Mouse (Mus musculus) G1E (cell line): ENCODE results near the gene Mllt3.

Experiments
- CTCF ChIP-seq: IDR thresholded peaks from 2 replicates; pipeline ENCODE4 v1.5.1; 2012; ENCODE audit warnings: low read depth, low read length, inconsistent platforms, mixed read lengths
- GATA1 ChIP-seq: IDR thresholded peaks from 2 replicates; pipeline ENCODE4 v1.6.1; 2012; ENCODE audit warnings: borderline replicate concordance, low read length, inconsistent platforms, mixed read lengths
- POLR2AphosphoS5 ChIP-seq: IDR thresholded peaks from 2 replicates; pipeline ENCODE4 v1.6.1; 2012; ENCODE audit warnings: low read depth, low read length, inconsistent platforms; ENCODE audit not compliant: insufficient replicate concordance
- TAL1 ChIP-seq: conservative IDR thresholded peaks from 2 replicates; pipeline ENCODE4 v1.6.1; 2012; ENCODE audit warnings: low read depth, low read length, inconsistent platforms, mixed read lengths

- TF ChIP-seq TAL1, result no peak
- no peak for TF ChIP-seq CTCF
- no peak for TF ChIP-seq GATA1
- TF ChIP-seq POLR2AphosphoS5, result no peak
Measured at GRCm38 (mm10) chr4:87836257-87836656, 196.9 kb downstream of the Mllt3 start.
